Mouse (Mus musculus): ENCODE measurements around the gene Cyp4f37. TPM values are rescaled to one million over a fixed set of nuclear protein-coding genes. Genes with fewer than 3 reads are reported as not detected.

Gene Cyp4f37
- not detected in 2 replicates for polyA plus RNA-seq (2012; rRNA removed)

DNA sequence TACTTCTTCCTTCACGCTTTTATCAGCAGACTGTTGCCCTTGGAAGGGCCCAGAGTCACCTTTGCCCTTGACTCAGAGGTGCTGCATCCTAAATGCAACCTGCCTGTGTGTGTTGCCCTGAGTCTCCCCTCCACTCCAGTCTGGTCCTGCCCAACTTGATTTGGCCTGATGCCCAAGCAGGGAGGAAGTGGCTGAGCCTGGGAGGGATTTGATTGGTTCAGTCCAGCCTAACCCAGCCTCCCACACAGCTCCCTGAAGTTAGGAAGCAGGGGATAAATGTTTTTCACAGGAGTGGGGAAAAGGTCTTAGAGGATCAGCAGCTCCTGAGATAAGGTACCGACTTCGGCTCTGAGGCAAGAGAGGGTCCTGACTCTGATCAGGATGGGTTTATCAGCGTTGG lies at the start of gene Cyp4f37:
Gene Cyp4f37, plus strand, starts transcription at position 292 of the 400 bp plus-strand sequence.

DNA sequence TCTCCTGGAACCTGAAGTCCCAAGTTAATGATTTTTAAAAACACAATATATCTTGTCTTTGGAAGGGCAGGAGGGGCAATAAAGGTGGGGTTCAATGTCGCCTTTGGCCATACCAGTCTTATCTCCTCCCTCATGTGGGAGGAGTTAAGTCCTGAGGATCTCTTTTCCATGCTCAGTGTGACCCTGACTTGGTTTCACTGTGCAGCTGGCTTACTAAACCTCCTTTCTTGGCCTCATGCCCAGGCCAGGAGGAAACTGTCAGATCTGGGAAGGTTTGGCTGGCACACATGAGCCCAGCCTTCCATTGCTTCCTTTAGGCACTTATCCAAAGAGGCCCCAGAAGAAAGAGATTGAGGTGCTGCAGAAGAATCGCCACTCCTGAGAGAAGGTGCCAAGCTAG lies 37.6 kb downstream of the Cyp4f37 start, which contains the start of gene Cyp4f40:
Gene Cyp4f40, plus strand, starts transcription at position 189 of the 400 bp plus-strand sequence.

DNA sequence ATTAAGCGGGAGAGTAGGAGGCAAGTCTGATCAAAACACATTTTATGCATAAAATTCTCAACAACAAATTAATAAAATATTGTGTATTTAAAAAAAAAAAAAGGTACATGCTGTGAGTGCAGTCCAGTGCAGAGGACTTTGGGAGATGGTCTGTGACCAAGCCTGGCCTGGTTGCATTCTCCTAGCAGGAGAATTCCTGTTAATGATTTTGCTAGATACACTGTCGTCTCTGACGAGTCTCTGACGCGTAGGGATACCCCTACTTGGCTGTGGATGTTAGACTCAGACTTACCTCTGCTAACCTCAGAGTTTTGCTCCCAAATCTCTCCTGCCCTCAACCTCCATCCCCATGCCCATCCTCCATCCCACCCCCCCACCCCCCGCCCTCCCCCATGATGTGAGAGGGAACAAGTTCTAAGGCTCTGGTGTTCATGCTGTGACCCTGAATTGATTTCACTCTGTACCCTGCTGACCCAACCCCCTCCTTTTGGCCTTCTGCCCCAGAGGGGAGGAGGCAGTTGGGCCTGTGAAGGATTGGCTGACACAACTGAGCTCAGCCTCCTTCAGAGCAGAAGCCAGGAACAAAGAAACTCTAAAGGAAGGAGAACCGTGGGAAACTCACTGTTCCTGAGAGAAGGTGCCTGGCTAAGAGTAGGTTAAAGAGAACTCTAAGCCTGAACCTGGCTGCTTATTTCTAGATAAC lies 64.1 kb downstream of the Cyp4f37 start, which contains the start of gene Cyp4f15:
Gene Cyp4f15, plus strand, starts transcription at position 580 of the 703 bp plus-strand sequence.

Other genes starting within 250 kb of the Cyp4f37 start
- gene Wiz, start 231.9 kb upstream of the Cyp4f37 start, polyA plus RNA-seq (2012; rRNA removed), result 31.7 and 37.9 TPM in 2 replicates
- gene Rasal3, start 217.7 kb upstream of the Cyp4f37 start, polyA plus RNA-seq (2012; rRNA removed), result 5.6 and 9.7 TPM in 2 replicates
- 2.3 TPM in 2 replicates for gene Pglyrp2, start 197.1 kb upstream of the Cyp4f37 start, polyA plus RNA-seq (2012; rRNA removed)
- 0.44 and 0.59 TPM in 2 replicates for gene Cyp4f39, start 168.6 kb upstream of the Cyp4f37 start, polyA plus RNA-seq (2012; rRNA removed)
- 6.0 and 7.2 TPM in 2 replicates for gene Cyp4f17, start 115.3 kb upstream of the Cyp4f37 start, polyA plus RNA-seq (2012; rRNA removed)
- 55.5 and 66.4 TPM in 2 replicates for gene Cyp4f16, start 84.8 kb upstream of the Cyp4f37 start, polyA plus RNA-seq (2012; rRNA removed)
- 59.2 and 69.2 TPM in 2 replicates for gene Cyp4f40, start 37.6 kb downstream of the Cyp4f37 start, polyA plus RNA-seq (2012; rRNA removed)
- gene Cyp4f15, start 64.3 kb downstream of the Cyp4f37 start, polyA plus RNA-seq (2012; rRNA removed), result not detected in 2 replicates
- gene Zfp871, start 167.0 kb downstream of the Cyp4f37 start, polyA plus RNA-seq (2012; rRNA removed), result 3.9 and 4.9 TPM in 2 replicates
- 0.15 TPM in 2 replicates for gene Zfp811, start 188.6 kb downstream of the Cyp4f37 start, polyA plus RNA-seq (2012; rRNA removed)
- gene Zfp799, start 209.0 kb downstream of the Cyp4f37 start, polyA plus RNA-seq (2012; rRNA removed), result 4.8 and 5.1 TPM in 2 replicates